Mouse (Mus musculus): ENCODE results near the gene Htr5b.
A peak's percentile ranks its signal among the peaks of the same experiment; 100 is the strongest.

Htr5b gene

GRCm38 (mm10) chr1:121486803-121487202, 41.5 kb downstream of the Htr5b start:
- DNase-seq (ENCODE audit: low read depth, low spot score), result no peak

GRCm38 (mm10) chr1:121483091-121483490, 45.2 kb downstream of the Htr5b start:
- peak; percentile 95 for DNase-seq (ENCODE audit: low read depth, low spot score)

GRCm38 (mm10) chr1:121479403-121479802, 48.9 kb downstream of the Htr5b start:
- DNase-seq (ENCODE audit: low read depth, low spot score), result no peak

- peak; percentile 24 for DNase-seq (ENCODE audit: low read depth, low spot score)
Observed at GRCm38 (mm10) chr1:121478284-121478980, 49.8 kb downstream of the Htr5b start.

GRCm38 (mm10) chr1:121477716-121478115, 50.5 kb downstream of the Htr5b start:
- DNase-seq (ENCODE audit: low read depth, low spot score), result no peak

DNA sequence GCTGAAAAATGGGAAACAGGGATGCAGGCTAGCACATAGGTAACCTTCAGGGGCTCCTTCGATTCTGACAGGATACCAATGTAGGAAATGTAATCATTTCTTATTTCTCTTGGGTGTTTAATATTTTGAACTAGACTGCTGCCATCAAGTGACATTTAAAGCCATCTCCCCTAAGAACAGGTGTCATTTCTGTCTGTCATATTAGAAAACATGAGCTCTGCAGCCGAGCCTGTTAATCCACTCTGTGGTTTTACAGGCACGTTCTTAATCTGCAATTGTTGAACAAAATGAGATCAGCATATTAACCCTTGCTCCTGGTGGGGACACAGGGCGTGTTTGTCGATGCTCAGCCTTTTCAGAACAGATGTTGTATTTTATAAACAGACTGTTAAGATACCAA, 56.8 kb downstream of the Htr5b start:
- no peak for DNase-seq (ENCODE audit: low read depth, low spot score)

DNA sequence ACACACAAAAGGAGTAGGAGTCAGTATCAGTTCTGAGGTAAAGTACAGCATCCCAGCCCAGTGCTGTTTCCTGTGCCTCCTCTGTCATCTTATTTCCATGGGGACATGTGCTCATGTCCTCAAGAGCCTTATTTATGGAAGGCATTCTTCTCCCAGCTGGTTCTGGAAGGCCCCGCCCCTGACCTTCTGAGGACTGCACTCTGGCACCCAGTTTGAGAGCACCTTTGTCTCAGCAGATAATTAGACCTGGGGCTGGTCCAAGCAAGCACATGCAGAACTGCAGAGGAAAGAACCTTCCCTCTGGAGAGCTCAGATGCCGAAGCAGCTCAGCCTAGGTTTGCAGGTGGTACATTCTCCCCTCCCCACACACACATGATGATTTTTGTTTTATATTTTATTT, 60.0 kb downstream of the Htr5b start:
- DNase-seq (ENCODE audit: low read depth, low spot score), result no peak

GRCm38 (mm10) chr1:121466276-121466675, 62.0 kb downstream of the Htr5b start:
- peak; percentile 53 for DNase-seq (ENCODE audit: low read depth, low spot score)

GRCm38 (mm10) chr1:121463806-121464205, 64.5 kb downstream of the Htr5b start:
- peak; percentile 37 for DNase-seq (ENCODE audit: low read depth, low spot score)

GRCm38 (mm10) chr1:121462643-121463042, 65.6 kb downstream of the Htr5b start:
- no peak for DNase-seq (ENCODE audit: low read depth, low spot score)

DNA sequence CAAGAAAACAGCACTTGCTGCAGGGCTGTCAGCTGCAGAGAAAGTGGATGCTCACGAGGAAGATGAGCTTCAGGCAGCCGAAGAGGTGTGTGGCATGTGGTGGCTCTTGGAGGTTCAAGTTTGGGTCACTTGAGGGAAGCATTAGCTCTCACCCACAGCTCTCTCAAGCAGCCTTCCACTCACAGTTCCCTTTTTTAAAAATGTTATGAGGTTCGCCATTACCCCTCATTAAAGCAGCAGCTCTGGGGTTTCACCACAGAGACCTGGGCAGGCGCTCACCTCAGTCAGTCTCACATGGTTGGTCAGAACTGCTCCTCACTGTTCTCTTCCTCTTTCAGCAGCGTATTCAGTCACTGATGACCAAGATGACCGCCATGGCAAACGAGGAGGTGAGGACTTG, 66.4 kb downstream of the Htr5b start:
- no peak for DNase-seq (ENCODE audit: low read depth, low spot score)

DNA sequence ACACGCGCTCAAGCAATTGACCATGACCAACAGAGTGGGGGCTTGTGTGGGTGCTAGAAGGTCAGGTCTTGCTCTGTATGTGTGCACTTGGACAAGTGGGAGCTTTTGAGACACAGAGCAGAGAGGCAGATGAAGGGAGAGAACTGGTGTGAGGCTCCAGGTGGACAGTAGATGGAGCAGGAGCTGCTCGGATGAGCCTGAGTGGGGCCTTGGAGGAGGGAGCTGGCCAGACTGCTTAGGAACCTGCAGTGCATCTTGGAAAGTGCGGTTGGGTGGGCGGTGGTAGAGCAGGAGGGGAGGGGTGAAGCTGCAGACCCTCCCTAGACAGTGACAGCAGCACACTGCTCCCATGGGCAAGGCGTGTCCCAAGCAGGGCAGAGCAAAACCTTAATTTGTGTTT, 68.2 kb downstream of the Htr5b start:
- no peak for DNase-seq (ENCODE audit: low read depth, low spot score)
